Mouse (Mus musculus) intestine, embryonic 14.5 days (tissue): ENCODE measurements at regions not wholly inside any gene's neighbourhood (a gene's known extent, or its start where the extent isn't known, plus 50 kb on each side); places are given as distances from the start of the nearest gene placed in this dataset.

Source experiments
- ATAC-seq: fragments of 200-750 bp; cut with Nextera tagmentation; replicated peaks from 2 replicates; pipeline ENCODE4 v1.8.0; 2017; ENCODE audit warnings: low read depth, moderate number of reproducible peaks, moderate TSS enrichment, moderate library complexity; ENCODE audit not compliant: low FRiP score, low TSS enrichment
- DNase-seq: peaks from one replicate; pipeline ENCODE4 v3.0.0-alpha.2; 2018; ENCODE audit warnings: low spot score
- H3K27ac ChIP-seq: fragments of 300-500 bp; sonication (generic); 2 replicates; pipeline ENCODE4 v1.5.1; 2014; ENCODE audit warnings: low read depth, mild to moderate bottlenecking, control low read depth
- H3K27me3 ChIP-seq: fragments of 300-500 bp; sonication (generic); replicated peaks from 2 replicates; pipeline ENCODE4 v1.6.1; 2014; ENCODE audit warnings: low read length, control low read depth; ENCODE audit not compliant: control insufficient read depth, insufficient read depth
- H3K36me3 ChIP-seq: fragments of 300-500 bp; sonication (generic); 2 replicates; pipeline ENCODE4 v1.6.1; 2014; ENCODE audit warnings: low read length, control low read depth; ENCODE audit not compliant: control insufficient read depth, insufficient read depth
- H3K4me1 ChIP-seq: fragments of 300-500 bp; sonication (generic); replicated peaks from 2 replicates; pipeline ENCODE4 v1.6.1; 2014; ENCODE audit warnings: low read length, control low read depth, mixed read lengths; ENCODE audit not compliant: control insufficient read depth, insufficient read depth
- H3K4me2 ChIP-seq: fragments of 300-500 bp; sonication (generic); 2 replicates; pipeline ENCODE4 v1.6.1; 2014; ENCODE audit warnings: low read length
- H3K4me3 ChIP-seq: fragments of 300-500 bp; sonication (generic); 2 replicates; pipeline ENCODE4 v1.5.1; 2014; ENCODE audit warnings: low read depth, low read length, control low read depth, mixed read lengths
- H3K9ac ChIP-seq: fragments of 300-500 bp; sonication (generic); 2 replicates; pipeline ENCODE4 v1.6.1; 2014; ENCODE audit warnings: mild to moderate bottlenecking, low read length
- H3K9me3 ChIP-seq: fragments of 300-500 bp; sonication (generic); 2 replicates; pipeline ENCODE4 v1.6.1; 2016; ENCODE audit warnings: low read length, control low read depth; ENCODE audit not compliant: control insufficient read depth
- WGBS: fragments of 180-500 bp; shearing (Covaris S2); extraction: QIAGEN DNeasy Blood & Tissue Kit; methylation state at CpG from one replicate; pipeline ENCODE4 v1.1.7; 2014; 5-methylcytosine and 5-hydroxymethylcytosine counted together

- no peak for DNase-seq
- ATAC-seq, result no peak
- no peaks in the 10 kb centered on the region for H3K9me3 ChIP-seq
- H3K4me2 ChIP-seq, result no peak overlapping the region
- H3K9ac ChIP-seq, result no peak overlapping the region
- no peak overlapping the region for H3K27ac ChIP-seq
- WGBS, result 90% methylated on average over 1 of the region's 1 CpGs
- no peaks in the 10 kb centered on the region for H3K4me1 ChIP-seq
- H3K27me3 ChIP-seq, result no peaks in the 10 kb centered on the region
- no peak overlapping the region for H3K4me3 ChIP-seq
- H3K36me3 ChIP-seq, result no peaks in the 10 kb centered on the region
Observed at GRCm38 (mm10) chr15:64474236-64474635, 343.3 kb upstream of the Gm21798 start.

GRCm38 (mm10) chr15:64477131-64477530 lies 340.4 kb upstream of the Gm21798 start:
- ATAC-seq, result no peak
- Histone ChIP-seq H3K9ac (no peak overlapping the region), H3K4me1 (no peaks in the 10 kb centered on the region), H3K9me3 (no peaks in the 10 kb centered on the region), H3K27ac (no peak overlapping the region), H3K4me3 (no peak overlapping the region), H3K36me3 (no peaks in the 10 kb centered on the region), H3K4me2 (no peak overlapping the region), H3K27me3 (no peaks in the 10 kb centered on the region)
- WGBS, result 82% methylated on average over 5 of the region's 5 CpGs
- DNase-seq, result no peak

GRCm38 (mm10) chr15:64480625-64481024 lies 336.9 kb upstream of the Gm21798 start:
- Histone ChIP-seq H3K4me2 (no peak overlapping the region), H3K4me3 (no peak overlapping the region), H3K27ac (no peak overlapping the region), H3K27me3 (no peaks in the 10 kb centered on the region), H3K4me1 (no peaks in the 10 kb centered on the region), H3K9ac (no peak overlapping the region), H3K36me3 (no peaks in the 10 kb centered on the region), H3K9me3 (no peaks in the 10 kb centered on the region)
- DNase-seq (no peak), ATAC-seq (no peak)
- WGBS, result 67% methylated on average over 6 of the region's 6 CpGs

- no peak overlapping the region for H3K4me2 ChIP-seq
- no peak overlapping the region for H3K27ac ChIP-seq
- no peaks in the 10 kb centered on the region for H3K27me3 ChIP-seq
- H3K9me3 ChIP-seq, result no peaks in the 10 kb centered on the region
- H3K9ac ChIP-seq, result no peak overlapping the region
- H3K36me3 ChIP-seq, result no peaks in the 10 kb centered on the region
- H3K4me1 ChIP-seq, result no peaks in the 10 kb centered on the region
- DNase-seq (no peak), ATAC-seq (no peak)
- no peak overlapping the region for H3K4me3 ChIP-seq
Observed at GRCm38 (mm10) chr15:64481226-64481625, 336.3 kb upstream of the Gm21798 start.

GRCm38 (mm10) chr15:64482960-64483359 lies 334.5 kb upstream of the Gm21798 start:
- 91% methylated on average over 5 of the region's 5 CpGs for WGBS
- DNase-seq (no peak), ATAC-seq (no peak)
- Histone ChIP-seq H3K27me3 (no peaks in the 10 kb centered on the region), H3K4me3 (no peak overlapping the region), H3K27ac (no peak overlapping the region), H3K9me3 (no peaks in the 10 kb centered on the region), H3K4me1 (no peaks in the 10 kb centered on the region), H3K36me3 (no peaks in the 10 kb centered on the region), H3K9ac (no peak overlapping the region), H3K4me2 (no peak overlapping the region)

GRCm38 (mm10) chr15:64487801-64488200 lies 329.7 kb upstream of the Gm21798 start:
- Histone ChIP-seq H3K9ac (no peak overlapping the region), H3K4me2 (no peak overlapping the region), H3K27me3 (no peaks in the 10 kb centered on the region), H3K4me1 (no peaks in the 10 kb centered on the region), H3K27ac (no peak overlapping the region), H3K4me3 (no peak overlapping the region), H3K36me3 (no peaks in the 10 kb centered on the region), H3K9me3 (no peaks in the 10 kb centered on the region)
- ATAC-seq (no peak), DNase-seq (no peak)
- 28% methylated on average over 2 of the region's 3 CpGs for WGBS

GRCm38 (mm10) chr15:64500783-64501182 lies 316.7 kb upstream of the Gm21798 start:
- H3K27ac ChIP-seq, result no peak overlapping the region
- DNase-seq, result no peak
- H3K9ac ChIP-seq, result no peak overlapping the region
- no peaks in the 10 kb centered on the region for H3K27me3 ChIP-seq
- H3K4me2 ChIP-seq, result no peak overlapping the region
- no peak overlapping the region for H3K4me3 ChIP-seq
- ATAC-seq, result no peak
- no peaks in the 10 kb centered on the region for H3K4me1 ChIP-seq
- H3K36me3 ChIP-seq, result no peaks in the 10 kb centered on the region
- H3K9me3 ChIP-seq, result no peaks in the 10 kb centered on the region

- Histone ChIP-seq H3K27ac (no peak overlapping the region), H3K9ac (no peak overlapping the region), H3K4me1 (no peaks in the 10 kb centered on the region), H3K4me2 (no peak overlapping the region), H3K9me3 (no peaks in the 10 kb centered on the region), H3K36me3 (no peaks in the 10 kb centered on the region), H3K27me3 (no peaks in the 10 kb centered on the region), H3K4me3 (no peak overlapping the region)
- no peak for DNase-seq
- 70% methylated on average over 1 of the region's 1 CpGs for WGBS
- no peak for ATAC-seq
Observed at GRCm38 (mm10) chr15:64501479-64501878, 316.0 kb upstream of the Gm21798 start.

GRCm38 (mm10) chr15:64504751-64505150 lies 312.7 kb upstream of the Gm21798 start:
- 85% methylated on average over 4 of the region's 4 CpGs for WGBS
- no peaks in the 10 kb centered on the region for H3K36me3 ChIP-seq

More at GRCm38 (mm10) chr15:64504751-64505150, 312.7 kb upstream of the Gm21798 start:
- Histone ChIP-seq H3K27ac (no peak overlapping the region), H3K27me3 (no peaks in the 10 kb centered on the region), H3K9ac (no peak overlapping the region), H3K4me3 (no peak overlapping the region), H3K4me2 (no peak overlapping the region), H3K9me3 (0 out of 2 replicates have a peak, but pooled peaks cover 3% of the 10 kb centered on the region), H3K4me1 (no peaks in the 10 kb centered on the region)
- DNase-seq (no peak), ATAC-seq (no peak)
